Mouse (Mus musculus) cerebellum, adult 9-10 months (tissue): Measurements from ENCODE around the gene Tgtp2.
A peak's percentile ranks its signal among the peaks of the same experiment; 100 is the strongest.
"Not testable (repeated sequence)": the region's sequence is repeated elsewhere in the genome, so short reads cannot be mapped to it uniquely, and the experiment has no call there.

Source experiments
- DNase-seq: peaks from one replicate; pipeline ENCODE4 v3.0.0; 2022

The Tgtp2 gene

GRCm38 (mm10) chr11:49063713-49064469, at the start of gene Tgtp2:
Gene Tgtp2 (minus strand): TSS chr11:49064206.
- DNase-seq, result not testable (repeated sequence)

- no peak for DNase-seq
Observed at GRCm38 (mm10) chr11:49112624-49113219, 48.7 kb upstream of the Tgtp2 start.

GRCm38 (mm10) chr11:49111000-49111399, 47.0 kb upstream of the Tgtp2 start:
- DNase-seq, result no peak

GRCm38 (mm10) chr11:49108833-49109232, 44.8 kb upstream of the Tgtp2 start:
- no peak for DNase-seq

- DNase-seq, result no peak
Observed at GRCm38 (mm10) chr11:49107650-49108537, 43.9 kb upstream of the Tgtp2 start.

GRCm38 (mm10) chr11:49105752-49106151, 41.7 kb upstream of the Tgtp2 start:
- DNase-seq, result no peak

GRCm38 (mm10) chr11:49103047-49103693, 39.2 kb upstream of the Tgtp2 start:
- peak; percentile 74 for DNase-seq

GRCm38 (mm10) chr11:49101500-49101899, 37.5 kb upstream of the Tgtp2 start:
- no peak for DNase-seq

- DNase-seq, result no peak
Observed at GRCm38 (mm10) chr11:49100409-49100808, 36.4 kb upstream of the Tgtp2 start.

- no peak for DNase-seq
Observed at GRCm38 (mm10) chr11:49095367-49095766, 31.4 kb upstream of the Tgtp2 start.

- no peak for DNase-seq
Observed at GRCm38 (mm10) chr11:49093861-49094660, 30.1 kb upstream of the Tgtp2 start.

- DNase-seq, result no peak
Observed at GRCm38 (mm10) chr11:49092786-49093185, 28.8 kb upstream of the Tgtp2 start.

GRCm38 (mm10) chr11:49092053-49092586, 28.1 kb upstream of the Tgtp2 start:
- DNase-seq, result no peak

GRCm38 (mm10) chr11:49091171-49091570, 27.2 kb upstream of the Tgtp2 start:
- DNase-seq, result no peak

- no peak for DNase-seq
Observed at GRCm38 (mm10) chr11:49090551-49090950, 26.5 kb upstream of the Tgtp2 start.

- DNase-seq, result no peak
Observed at GRCm38 (mm10) chr11:49089735-49090507, 25.9 kb upstream of the Tgtp2 start.

GRCm38 (mm10) chr11:49088990-49089652, 25.1 kb upstream of the Tgtp2 start:
- no peak for DNase-seq

GRCm38 (mm10) chr11:49087830-49088616, 24.0 kb upstream of the Tgtp2 start:
- no peak for DNase-seq

GRCm38 (mm10) chr11:49086858-49087361, 22.9 kb upstream of the Tgtp2 start:
- no peak for DNase-seq
